Mouse (Mus musculus): ENCODE measurements around the gene Frs3. TPM values are rescaled to one million over a fixed set of nuclear protein-coding genes. Genes with fewer than 3 reads are reported as not detected.

Frs3 gene
- polyA plus RNA-seq, 1 experiment = 55.4 TPM

GRCm38 (mm10) chr17:47737271-47738065, 48.6 kb downstream of the Frs3 start:
- no peak for TF ChIP-seq CTCF (IDR thresholded peaks at IDR 0.05; ENCODE audit: borderline replicate concordance, extremely low read depth, insufficient read depth, insufficient read length)
- TF ChIP-seq POLR2A (IDR thresholded peaks at IDR 0.05; ENCODE audit: borderline replicate concordance, extremely low read depth, insufficient read depth, insufficient read length, poor library complexity, severe bottlenecking) = no peak
- peak; percentile 63 for DNase-seq (ENCODE audit: low read depth)

- peak; percentile 29 for DNase-seq (ENCODE audit: low read depth)
- TF ChIP-seq CTCF (IDR thresholded peaks at IDR 0.05; ENCODE audit: borderline replicate concordance, extremely low read depth, insufficient read depth, insufficient read length) = no peak
- TF ChIP-seq POLR2A (IDR thresholded peaks at IDR 0.05; ENCODE audit: borderline replicate concordance, extremely low read depth, insufficient read depth, insufficient read length, poor library complexity, severe bottlenecking) = no peak
Observed at GRCm38 (mm10) chr17:47738066-47738878, 49.4 kb downstream of the Frs3 start.

- peak; percentile 44 for DNase-seq (ENCODE audit: low read depth)
Observed at GRCm38 (mm10) chr17:47738879-47739798, 50.3 kb downstream of the Frs3 start.

DNA sequence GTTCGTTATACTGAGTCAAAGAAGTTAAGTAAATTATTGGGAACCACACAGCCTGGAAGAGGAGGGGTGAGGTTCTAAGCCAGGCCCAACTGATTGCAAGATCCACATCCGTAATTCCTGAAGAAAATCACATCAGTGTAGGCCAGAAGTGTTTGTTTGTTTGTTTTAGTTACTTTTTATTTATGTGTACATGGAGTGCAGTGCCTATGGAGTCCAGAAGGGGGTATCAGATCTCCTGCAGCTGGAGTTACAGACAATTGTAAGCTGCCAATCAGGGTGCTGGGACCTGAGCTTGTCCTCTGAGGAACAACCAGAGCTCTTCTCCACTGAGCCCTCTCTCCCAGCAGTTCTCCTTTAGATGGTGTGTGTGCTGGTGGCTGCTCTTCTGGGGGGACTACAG, 51.4 kb downstream of the Frs3 start:
- no peak for TF ChIP-seq POLR2A (IDR thresholded peaks at IDR 0.05; ENCODE audit: borderline replicate concordance, extremely low read depth, insufficient read depth, insufficient read length, poor library complexity, severe bottlenecking)
- TF ChIP-seq CTCF (IDR thresholded peaks at IDR 0.05; ENCODE audit: borderline replicate concordance, extremely low read depth, insufficient read depth, insufficient read length) = no peak
- no peak for DNase-seq (ENCODE audit: low read depth)

More at GRCm38 (mm10) chr17:47738879-47739798, 50.3 kb downstream of the Frs3 start:
- no peak for TF ChIP-seq CTCF (IDR thresholded peaks at IDR 0.05; ENCODE audit: borderline replicate concordance, extremely low read depth, insufficient read depth, insufficient read length)
- TF ChIP-seq POLR2A (IDR thresholded peaks at IDR 0.05; ENCODE audit: borderline replicate concordance, extremely low read depth, insufficient read depth, insufficient read length, poor library complexity, severe bottlenecking) = no peak

DNA sequence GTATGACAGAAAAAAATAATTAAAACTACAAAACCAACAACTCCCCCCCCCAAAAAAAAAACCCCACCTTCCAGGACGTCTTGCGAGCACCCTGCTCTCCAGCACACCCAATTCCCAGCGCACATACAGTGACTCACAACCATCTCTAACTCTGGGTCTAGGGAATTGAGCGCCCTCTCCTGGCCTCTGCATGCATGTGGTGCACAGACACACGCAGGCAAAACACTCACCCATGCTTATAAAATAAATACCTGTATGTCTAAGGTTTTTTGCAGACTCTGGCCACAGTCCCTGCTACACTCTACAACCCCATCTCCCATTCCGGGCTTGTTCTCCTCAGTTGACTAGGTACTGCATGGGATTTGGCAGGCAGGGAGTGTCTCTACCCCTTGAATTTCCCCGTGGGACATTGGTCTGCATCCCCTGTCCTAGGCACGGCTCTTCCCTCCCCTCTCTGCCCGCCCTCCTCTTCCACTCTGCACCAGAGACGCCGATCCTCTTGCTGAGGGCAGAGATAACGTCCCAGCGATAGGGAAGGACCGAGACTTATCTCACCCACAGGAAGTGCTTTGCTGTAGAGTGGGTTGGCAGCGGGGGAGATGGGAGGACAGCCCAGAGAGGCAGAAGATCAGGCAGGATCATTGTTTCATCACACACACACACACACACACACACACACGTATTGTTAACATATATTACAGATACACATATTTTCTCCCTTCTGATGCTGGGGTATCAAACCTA, 54.3 kb downstream of the Frs3 start:
- no peak for DNase-seq (ENCODE audit: low read depth)
- TF ChIP-seq POLR2A (IDR thresholded peaks at IDR 0.05; ENCODE audit: borderline replicate concordance, extremely low read depth, insufficient read depth, insufficient read length, poor library complexity, severe bottlenecking) = no peak
- peak; percentile 44; the same call in 1 of the 2 replicates for TF ChIP-seq CTCF (IDR thresholded peaks at IDR 0.05; ENCODE audit: borderline replicate concordance, extremely low read depth, insufficient read depth, insufficient read length)

DNA sequence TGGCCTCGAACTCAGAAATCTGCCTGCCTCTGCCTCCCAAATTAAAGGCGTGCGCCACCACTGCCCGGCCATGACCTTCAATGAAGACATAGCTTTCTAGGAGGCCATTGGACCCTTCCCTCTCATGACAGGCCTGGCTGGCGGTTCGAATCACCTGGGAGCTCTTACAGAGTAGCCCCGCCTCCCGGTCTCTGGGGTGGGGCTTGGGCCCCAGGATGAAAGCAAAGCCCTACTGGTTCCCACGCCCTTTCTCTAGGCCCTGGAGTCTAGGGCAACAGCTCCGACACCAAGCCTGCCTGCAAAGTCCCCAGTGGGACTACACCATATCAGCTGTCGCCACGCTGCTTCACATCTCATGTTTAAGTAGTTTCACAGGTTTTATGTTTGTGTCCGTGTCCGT, 55.3 kb downstream of the Frs3 start:
- no peak for DNase-seq (ENCODE audit: low read depth)

GRCm38 (mm10) chr17:47744746-47745368, 56.0 kb downstream of the Frs3 start:
- no peak for DNase-seq (ENCODE audit: low read depth)

More for the DNA sequence above, 55.3 kb downstream of the Frs3 start:
- no peak for TF ChIP-seq CTCF (IDR thresholded peaks at IDR 0.05; ENCODE audit: borderline replicate concordance, extremely low read depth, insufficient read depth, insufficient read length)

GRCm38 (mm10) chr17:47748791-47749553, 60.1 kb downstream of the Frs3 start:
- DNase-seq (ENCODE audit: low read depth) = no peak
- TF ChIP-seq POLR2A (IDR thresholded peaks at IDR 0.05; ENCODE audit: borderline replicate concordance, extremely low read depth, insufficient read depth, insufficient read length, poor library complexity, severe bottlenecking) (no peak), CTCF (IDR thresholded peaks at IDR 0.05; ENCODE audit: borderline replicate concordance, extremely low read depth, insufficient read depth, insufficient read length) (no peak)

More at GRCm38 (mm10) chr17:47744746-47745368, 56.0 kb downstream of the Frs3 start:
- TF ChIP-seq POLR2A (IDR thresholded peaks at IDR 0.05; ENCODE audit: borderline replicate concordance, extremely low read depth, insufficient read depth, insufficient read length, poor library complexity, severe bottlenecking) (no peak), CTCF (IDR thresholded peaks at IDR 0.05; ENCODE audit: borderline replicate concordance, extremely low read depth, insufficient read depth, insufficient read length) (peak; percentile 29; the same call in 1 of the 2 replicates)

DNA sequence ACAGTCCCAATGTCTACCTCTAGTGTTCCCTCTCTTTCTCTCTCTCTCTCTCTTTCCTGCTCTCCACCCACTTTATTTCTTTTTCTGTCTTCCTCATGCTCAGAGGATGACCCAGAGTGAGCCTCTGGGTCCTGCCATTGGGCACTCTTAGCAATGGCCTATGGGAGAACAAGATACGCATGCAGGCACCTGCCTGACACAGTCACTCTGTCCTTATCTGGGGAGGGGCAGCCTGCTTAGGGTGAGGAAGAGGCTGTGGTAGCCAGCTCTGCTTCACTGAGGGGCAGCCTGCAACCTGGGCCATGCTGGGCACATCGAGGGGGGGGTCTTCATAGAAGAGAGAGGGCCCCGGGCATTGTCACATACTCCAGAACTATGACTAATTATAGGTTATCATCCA, 60.8 kb downstream of the Frs3 start:
- no peak for DNase-seq (ENCODE audit: low read depth)
- TF ChIP-seq POLR2A (IDR thresholded peaks at IDR 0.05; ENCODE audit: borderline replicate concordance, extremely low read depth, insufficient read depth, insufficient read length, poor library complexity, severe bottlenecking) (no peak), CTCF (IDR thresholded peaks at IDR 0.05; ENCODE audit: borderline replicate concordance, extremely low read depth, insufficient read depth, insufficient read length) (no peak)

All from brain, embryonic 14.5 days (tissue).